Mouse (Mus musculus): ENCODE data around the gene Grm5. TPM values are rescaled to one million over a fixed set of nuclear protein-coding genes. Genes with fewer than 3 reads are reported as not detected.

The Grm5 gene
- polyA plus RNA-seq, 1 experiment from 2014 or later = not detected

DNA sequence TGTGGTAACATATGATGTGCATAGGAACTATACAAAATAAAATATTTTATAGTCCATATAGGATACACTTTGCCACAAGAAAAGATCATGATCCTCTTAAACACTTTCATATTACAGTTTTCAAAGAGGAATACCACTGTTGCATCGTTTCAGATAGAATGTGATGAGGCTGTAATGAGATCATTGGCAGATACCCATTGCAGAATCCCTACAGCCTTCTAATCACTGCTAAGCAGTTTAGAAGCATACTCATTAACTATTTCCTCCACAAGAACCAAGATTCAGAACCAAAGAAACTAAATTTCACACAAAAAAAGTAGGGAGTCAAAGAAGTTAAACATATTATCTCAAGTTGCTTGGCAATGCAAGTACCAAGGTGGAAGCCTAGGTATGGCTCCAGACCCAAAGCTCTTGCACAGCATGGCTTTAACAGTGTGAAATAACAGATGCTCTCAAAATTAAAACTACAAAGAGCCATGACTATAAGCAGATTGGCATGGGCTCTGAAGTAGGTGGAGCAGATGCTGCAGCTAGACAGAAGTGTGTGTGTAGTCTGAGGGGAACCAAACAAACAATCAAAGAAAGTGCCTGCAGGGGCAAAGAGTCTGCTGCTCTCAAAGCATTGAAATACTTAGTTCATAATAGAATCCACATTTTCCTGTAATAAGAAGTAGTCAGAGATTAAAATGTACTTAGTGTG is 575.7 kb downstream of the Grm5 start:
- no peaks in the 10 kb centered on the region for H3K9me3 ChIP-seq (ENCODE audit: control insufficient read depth)
- no peak overlapping the region for H3K27ac ChIP-seq (ENCODE audit: low read depth, low read length)
- 80% methylated on average over 1 of the region's 1 CpGs for WGBS
- no peaks in the 10 kb centered on the region for H3K27me3 ChIP-seq (replicated peaks; ENCODE audit: control insufficient read depth, insufficient read depth, low read length)
- no peak overlapping the region for H3K9ac ChIP-seq (ENCODE audit: low read depth, low read length)
- ATAC-seq = no peak
- no peak overlapping the region for H3K4me2 ChIP-seq (replicated peaks; ENCODE audit: low read depth)
- H3K4me3 ChIP-seq (ENCODE audit: low read depth, low read length) = no peak overlapping the region
- no peaks in the 10 kb centered on the region for H3K4me1 ChIP-seq (replicated peaks; ENCODE audit: control insufficient read depth, insufficient read depth, low read length)
- no peaks in the 10 kb centered on the region for H3K36me3 ChIP-seq (ENCODE audit: control insufficient read depth, insufficient read depth)
- no peak for TF ChIP-seq CTCF (IDR thresholded peaks at IDR 0.05; ENCODE audit: low read depth)

DNA sequence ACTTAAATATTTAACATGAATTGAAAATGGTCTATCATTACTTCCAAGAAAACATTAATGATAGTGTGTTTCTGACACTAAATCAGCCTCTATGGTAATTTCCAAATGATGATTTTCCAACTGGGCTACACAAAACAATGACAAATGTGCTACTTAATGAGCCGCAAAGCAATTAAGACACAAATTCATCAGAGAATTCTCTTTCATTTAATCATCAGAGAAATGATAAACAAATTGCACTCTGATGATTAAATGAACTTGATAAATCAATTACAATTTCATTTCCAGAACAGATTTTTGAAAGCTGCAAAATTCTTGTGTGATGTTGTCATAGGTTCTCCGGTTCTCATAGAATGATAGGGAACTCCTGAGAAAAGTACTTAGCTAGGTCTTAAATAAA is 577.6 kb downstream of the Grm5 start:
- no peak for TF ChIP-seq CTCF (IDR thresholded peaks at IDR 0.05; ENCODE audit: low read depth)
- H3K9me3 ChIP-seq (ENCODE audit: control insufficient read depth) = no peaks in the 10 kb centered on the region
- WGBS = 93% methylated on average over 2 of the region's 2 CpGs
- H3K9ac ChIP-seq (ENCODE audit: low read depth, low read length) = no peak overlapping the region
- no peaks in the 10 kb centered on the region for H3K4me1 ChIP-seq (replicated peaks; ENCODE audit: control insufficient read depth, insufficient read depth, low read length)
- H3K36me3 ChIP-seq (ENCODE audit: control insufficient read depth, insufficient read depth) = no peaks in the 10 kb centered on the region
- H3K4me2 ChIP-seq (replicated peaks; ENCODE audit: low read depth) = no peak overlapping the region
- no peaks in the 10 kb centered on the region for H3K27me3 ChIP-seq (replicated peaks; ENCODE audit: control insufficient read depth, insufficient read depth, low read length)
- no peak for ATAC-seq
- H3K27ac ChIP-seq (ENCODE audit: low read depth, low read length) = no peak overlapping the region
- H3K4me3 ChIP-seq (ENCODE audit: low read depth, low read length) = no peak overlapping the region

Other genes with a start within 250 kb of the Grm5 start
- not detected in 2 replicates for gene Tyr, start 90.7 kb upstream of the Grm5 start, polyA plus RNA-seq (2015; fragmentation: Nextera tagmentation; extraction: Ambion mirVana)